Mouse (Mus musculus) CD4-positive helper T cell, adult 2 months (primary cell): Measurements from ENCODE around the gene Necap1.

ENCODE experiments used
- DNase-seq: peaks from one replicate; pipeline ENCODE4 v3.0.0-alpha.2; 2012; ENCODE audit warnings: low read depth, missing footprints, low spot score

The Necap1 gene

GRCm38 (mm10) chr6:122873871-122874719 is at the start of gene Necap1:
TSS of gene Necap1 (plus strand) at chr6:122874474.
- DNase-seq, result peak; percentile 96

GRCm38 (mm10) chr6:122825166-122825565 is 49.1 kb upstream of the Necap1 start:
- no peak for DNase-seq

- peak; percentile 83 for DNase-seq
These were observed 48.1 kb upstream of the Necap1 start for GRCm38 (mm10) chr6:122825923-122826742.

- peak; percentile 56 for DNase-seq
These were observed 46.2 kb upstream of the Necap1 start for GRCm38 (mm10) chr6:122828086-122828485.

DNA sequence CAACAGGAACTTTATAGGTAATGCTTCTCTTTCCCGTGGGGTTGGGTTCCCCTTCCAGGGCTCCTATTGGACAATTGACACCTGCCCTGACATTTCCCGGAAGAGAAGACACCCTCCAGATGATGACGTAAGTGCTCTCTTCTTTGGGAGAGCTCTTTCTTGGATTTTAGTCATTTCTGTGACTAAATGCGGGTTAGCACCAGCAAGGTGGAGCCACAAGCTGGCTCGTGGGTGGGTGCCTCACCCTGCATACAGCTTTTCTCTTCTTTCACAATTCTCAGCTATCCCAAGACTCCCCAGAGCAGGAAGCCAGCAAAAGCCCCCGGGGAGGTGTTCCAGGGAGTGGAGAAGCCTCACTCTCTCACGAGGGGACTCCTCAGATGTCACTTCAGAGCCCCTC is 41.4 kb upstream of the Necap1 start:
- DNase-seq, result no peak

DNA sequence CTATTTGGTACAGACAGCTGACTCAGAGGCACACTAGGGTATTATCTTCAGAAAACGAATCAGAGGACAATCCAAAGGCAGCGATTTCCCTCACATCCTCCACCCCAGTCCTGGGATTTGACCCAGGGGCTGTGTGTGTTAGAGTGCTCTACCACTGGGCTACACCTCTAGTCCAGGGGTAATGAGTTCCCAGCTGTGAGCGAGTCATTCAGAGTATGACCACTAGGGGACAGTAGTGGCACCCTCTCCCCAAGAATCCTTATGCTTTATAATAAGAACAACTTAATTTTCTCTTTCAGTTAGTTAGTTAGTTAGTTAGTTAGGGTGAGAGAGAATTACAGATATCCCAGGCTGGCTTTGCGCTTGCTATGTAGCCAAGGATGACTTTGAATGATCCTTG is 39.9 kb upstream of the Necap1 start:
- peak; percentile 65 for DNase-seq

GRCm38 (mm10) chr6:122836974-122837373 is 37.3 kb upstream of the Necap1 start:
- DNase-seq, result no peak

DNA sequence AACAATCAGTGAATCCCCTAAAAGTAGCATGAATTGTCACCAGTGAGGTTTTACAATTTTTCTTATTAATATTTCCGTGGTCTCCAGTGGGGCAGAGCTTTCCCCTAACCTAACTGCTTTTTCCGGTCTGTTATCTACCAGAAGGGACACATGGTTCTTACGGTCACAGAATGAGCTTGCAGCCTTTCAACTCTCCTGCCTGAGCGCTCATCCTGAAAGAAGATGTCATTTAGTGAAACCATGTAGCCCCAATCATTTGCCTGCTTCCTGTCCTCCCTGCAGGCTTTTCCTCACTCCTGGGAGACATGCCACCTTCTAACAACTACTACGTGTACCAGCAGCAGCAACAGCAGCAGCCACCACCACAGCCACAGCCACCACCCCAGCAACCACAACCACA is 36.7 kb upstream of the Necap1 start:
- DNase-seq, result no peak

DNA sequence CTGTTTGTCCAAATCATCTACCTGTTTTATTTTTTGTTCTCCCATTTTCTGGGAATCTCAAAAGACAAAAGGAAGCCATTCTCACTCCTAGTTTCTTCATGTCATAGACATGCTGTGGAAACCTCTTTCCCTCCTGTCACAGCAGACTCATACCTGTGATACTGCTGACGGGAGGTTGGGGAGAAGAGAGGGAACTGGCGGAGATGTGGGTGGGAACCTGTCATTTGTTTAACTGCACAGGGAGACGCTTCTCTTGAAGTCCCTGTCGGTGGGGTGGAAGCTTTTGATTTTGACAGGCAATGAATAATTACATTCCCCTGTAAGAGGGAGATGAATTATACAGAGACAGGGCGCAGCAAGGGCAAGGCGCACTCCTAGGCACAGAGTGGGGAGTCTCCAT is 30.5 kb upstream of the Necap1 start:
- no peak for DNase-seq

DNA sequence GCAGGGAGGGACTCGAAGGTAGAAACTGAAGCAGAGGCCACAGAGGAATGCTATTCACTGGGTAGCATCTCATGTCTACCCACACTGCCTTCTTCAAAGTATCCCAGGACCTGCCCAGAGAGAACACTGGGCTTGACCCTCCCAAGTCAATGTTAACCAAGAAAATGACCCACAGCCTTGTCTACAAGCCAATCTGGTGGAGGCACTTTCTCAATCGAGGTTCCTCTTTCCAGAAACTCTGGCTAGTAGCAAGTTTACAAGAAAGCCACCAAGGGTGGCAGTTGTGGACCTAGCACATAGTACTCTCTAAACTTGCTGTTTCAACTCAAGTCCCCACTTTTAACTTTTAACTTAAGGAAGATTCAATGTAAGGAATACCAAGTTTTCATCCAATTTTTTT is 21.6 kb upstream of the Necap1 start:
- no peak for DNase-seq

GRCm38 (mm10) chr6:122854552-122854951 is 19.7 kb upstream of the Necap1 start:
- no peak for DNase-seq

- no peak for DNase-seq
These were observed 18.3 kb upstream of the Necap1 start, which contains the start of gene C3ar1 for GRCm38 (mm10) chr6:122855955-122856354. TSS of gene C3ar1 (minus strand) at chr6:122856161.

GRCm38 (mm10) chr6:122862434-122862833 is 11.8 kb upstream of the Necap1 start:
- DNase-seq, result no peak

DNA sequence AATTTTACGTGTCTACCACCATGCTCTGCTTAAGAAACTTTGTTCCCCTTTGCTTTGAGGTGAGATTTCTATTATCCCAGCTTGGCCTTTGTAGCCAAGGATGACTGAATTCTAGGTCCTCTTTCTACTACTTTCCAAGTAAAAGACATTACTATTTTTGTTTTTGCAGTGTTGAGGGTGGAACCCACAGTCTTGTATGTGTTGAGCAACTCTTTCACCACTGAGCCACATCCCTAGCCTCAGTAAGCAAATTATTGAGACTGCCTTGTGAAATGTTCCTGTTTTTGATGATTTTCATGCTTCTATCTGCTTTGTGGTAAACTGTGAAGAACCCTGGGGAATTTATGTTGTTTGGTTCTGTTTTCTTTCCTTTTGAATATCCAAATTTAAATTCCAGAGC is 11.4 kb upstream of the Necap1 start:
- DNase-seq, result no peak

DNA sequence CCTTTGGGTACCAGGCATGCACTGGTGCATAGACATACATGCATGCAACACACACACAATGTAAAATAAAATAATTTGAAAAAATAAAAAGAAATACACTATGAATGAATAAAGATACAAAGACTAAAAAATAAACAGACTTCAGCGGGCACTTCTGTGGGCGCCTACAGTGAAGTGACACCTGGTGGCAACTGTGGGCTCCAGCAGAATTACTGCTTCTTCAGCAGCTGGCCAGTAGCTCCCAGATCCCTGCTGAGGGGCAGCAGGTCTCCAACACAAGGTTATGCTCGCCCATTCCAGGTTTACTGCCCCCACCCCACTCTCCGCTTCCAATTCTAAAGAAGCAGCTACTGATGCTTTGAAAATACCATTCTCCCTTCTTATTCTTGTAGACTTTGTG is 6.4 kb upstream of the Necap1 start:
- DNase-seq, result peak; percentile 37

- no peak for DNase-seq
These were observed 4.4 kb upstream of the Necap1 start for GRCm38 (mm10) chr6:122869846-122870245.

DNA sequence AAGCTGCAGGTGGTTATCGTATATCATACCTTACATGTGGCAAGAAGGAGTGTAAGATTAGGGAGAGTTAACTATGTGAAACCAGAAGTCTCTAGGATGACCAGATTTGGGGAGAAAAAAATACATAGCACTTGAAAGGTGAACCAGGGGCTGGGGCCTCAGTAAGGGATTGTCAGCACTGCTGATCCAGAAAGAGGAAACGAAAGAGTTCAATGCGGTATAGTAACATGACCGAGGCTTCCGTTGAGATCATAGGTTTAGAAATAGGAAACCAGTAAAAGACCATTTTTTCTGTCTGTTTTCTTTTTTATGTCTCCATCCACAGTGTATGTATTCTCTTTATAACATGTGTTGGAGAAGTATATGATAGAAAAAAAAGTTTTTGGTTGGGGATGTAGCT is 1.5 kb upstream of the Necap1 start:
- peak; percentile 68 for DNase-seq

- DNase-seq, result no peak
These were observed 581 bp downstream of the Necap1 start for GRCm38 (mm10) chr6:122874720-122875389.

DNA sequence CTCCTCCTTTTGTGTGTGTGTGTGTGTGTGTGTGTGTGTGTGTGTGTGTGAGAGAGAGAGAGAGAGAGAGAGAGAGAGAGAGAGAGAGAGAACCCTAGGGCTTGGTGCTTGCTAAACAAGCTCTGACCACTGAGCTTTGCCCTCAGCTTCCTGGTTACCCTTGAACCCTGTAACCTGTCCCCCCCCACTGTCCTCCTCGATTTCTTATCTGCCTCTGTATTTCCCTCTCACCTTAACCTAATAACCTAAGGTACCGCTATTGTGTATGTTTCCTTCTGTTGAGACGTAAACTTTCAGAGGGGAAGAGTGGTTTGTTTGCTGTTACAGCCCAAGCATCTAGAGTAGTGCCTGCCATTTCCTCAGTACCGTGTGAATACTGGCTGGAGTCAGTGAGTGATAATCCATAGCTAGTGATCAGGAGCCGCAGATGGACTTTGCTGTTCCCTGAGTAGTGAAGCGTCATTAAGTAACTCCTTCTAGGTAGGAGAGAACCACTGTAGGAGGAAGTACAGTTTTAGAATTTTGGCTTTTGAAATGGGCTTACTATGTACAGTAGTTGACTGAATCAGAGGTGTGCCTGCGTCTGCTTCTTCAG is 5.0 kb downstream of the Necap1 start:
- no peak for DNase-seq

GRCm38 (mm10) chr6:122879781-122880505 is 5.7 kb downstream of the Necap1 start:
- no peak for DNase-seq

DNA sequence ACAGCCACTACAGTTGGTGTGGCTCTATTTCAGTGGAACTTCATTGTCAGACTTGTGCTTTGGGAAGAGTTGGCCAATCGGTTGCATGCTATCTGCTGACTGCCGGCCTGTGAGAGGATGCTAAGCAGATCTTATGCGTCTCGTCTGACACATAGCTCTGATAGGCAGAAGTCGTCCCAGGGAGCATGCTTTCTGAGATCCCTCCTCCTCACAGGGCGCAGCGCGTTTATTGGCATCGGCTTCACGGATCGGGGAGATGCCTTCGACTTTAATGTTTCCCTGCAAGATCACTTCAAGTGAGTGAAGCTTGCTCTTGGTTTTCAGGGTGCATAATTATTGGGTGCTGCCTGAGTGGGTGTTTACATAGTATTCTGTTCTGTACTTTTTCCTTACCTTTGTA is 7.0 kb downstream of the Necap1 start:
- DNase-seq, result no peak
